In genomic region chr5:139599191-139599937, GRCm38 (mm10) we compare ENCODE assay signal across 11 mouse cellular contexts. TPM values are rescaled to one million over a fixed set of nuclear protein-coding genes. Genes with fewer than 3 reads are reported as not detected.
A peak's percentile ranks its signal among the peaks of the same experiment; 100 is the strongest.
DNase-seq lines count a peak whose midpoint lies in the region; ATAC-seq and TF ChIP-seq lines count a peak whose summit lies in the region.
"Had no signal": no experiment of that assay in that cellular context is flagged by ENCODE, and none has a peak within 500 bp of the region (broad histone marks: within the 10 kb centered on the region; RNA-seq: fewer than 3 reads in every experiment).

No protein-coding gene starts in this region.

- no peaks in the 10 kb centered on the region for H3K9me3 ChIP-seq in embryonic facial prominence, embryonic 10.5 days
- H3K9me3 ChIP-seq in heart, embryonic 16.5 days (replicated peaks; ENCODE audit: control insufficient read depth, low read length), result no peaks in the 10 kb centered on the region

- TF ChIP-seq CTCF in layer of hippocampus, adult 2 months (conservative IDR thresholded peaks at IDR 0.05), result no peak

- no peak overlapping the region for H3K9ac ChIP-seq in heart, embryonic 16.5 days (ENCODE audit: low read length)

- peak; percentile 73 for DNase-seq in embryonic facial prominence, embryonic 10.5 days (ENCODE audit: low spot score)
- DNase-seq in kidney, postnatal 25 days, result peak; percentile 46 to 55
- DNase-seq in neural tube, embryonic 10.5 days (ENCODE audit: extremely low spot score, low spot score), result peak; percentile 68
- no peak for DNase-seq in frontal cortex, postnatal 14 days (ENCODE audit: low spot score in 2 of 2)
- DNase-seq in right cerebral cortex, postnatal 14 days, result no peak
- DNase-seq in layer of hippocampus, adult 2 months (ENCODE audit: low spot score in 2 of 2), result no peak
- DNase-seq: adrenal gland, adult 8-10 months had no signal

- peak overlapping the region; percentile 78 for H3K27ac ChIP-seq in embryonic facial prominence, embryonic 10.5 days (replicated peaks)
- no peak overlapping the region for H3K27ac ChIP-seq in heart, embryonic 16.5 days (ENCODE audit: low read length)
- no peak overlapping the region for H3K27ac ChIP-seq in layer of hippocampus, adult 2 months

- peak overlapping the region; percentile 48 for H3K4me3 ChIP-seq in embryonic facial prominence, embryonic 10.5 days
- peak overlapping the region; percentile 5 for H3K4me3 ChIP-seq in heart, embryonic 16.5 days (ENCODE audit: low read length)
- no peak overlapping the region for H3K4me3 ChIP-seq in layer of hippocampus, adult 2 months

- H3K4me1 ChIP-seq in embryonic facial prominence, embryonic 10.5 days, result peaks cover 43% of the 10 kb centered on the region
- H3K4me1 ChIP-seq in heart, embryonic 16.5 days (ENCODE audit: control insufficient read depth, insufficient read depth, low read length), result peaks cover 2% of the 10 kb centered on the region; the same call in 1 of the 2 replicates

- H3K27me3 ChIP-seq in embryonic facial prominence, embryonic 10.5 days (replicated peaks; ENCODE audit: low read depth, poor library complexity, severe bottlenecking), result peaks cover 99% of the 10 kb centered on the region
- peaks cover 81% of the 10 kb centered on the region for H3K27me3 ChIP-seq in heart, embryonic 16.5 days (ENCODE audit: control insufficient read depth, insufficient read depth, low read length)

- 1% methylated on average over 25 of the region's 25 CpGs for WGBS in embryonic facial prominence, embryonic 10.5 days
- under 1% methylated on average over 25 of the region's 25 CpGs for whole genome bisulfite sequencing in heart, embryonic 16.5 days

- no peaks in the 10 kb centered on the region for H3K36me3 ChIP-seq in embryonic facial prominence, embryonic 10.5 days (replicated peaks)
- no peaks in the 10 kb centered on the region for H3K36me3 ChIP-seq in heart, embryonic 16.5 days (ENCODE audit: control insufficient read depth, insufficient read depth)

- H3K4me2 ChIP-seq in heart, embryonic 16.5 days (ENCODE audit: low read depth, low read length), result peak overlapping the region; percentile 42

- no peak for ATAC-seq in heart, embryonic 16.5 days (replicated peaks; ENCODE audit: extremely low read depth, insufficient read depth, low FRiP score)
- ATAC-seq in CD4-positive, CD25-positive, alpha-beta regulatory T cell, adult 4 months, result no peak

RNA-seq across cellular contexts. Expression of gene Uncx, which starts 56.1 kb away (rescaled TPM):
- polyA plus RNA-seq in embryonic facial prominence, embryonic 10.5 days (2016; fragmentation: Nextera tagmentation; extraction: Ambion mirVana), result 3.3 and 4.7 TPM in 2 replicates
- polyA plus RNA-seq in heart, embryonic 16.5 days (2015; fragmentation: Nextera tagmentation; extraction: Ambion mirVana), result not detected in 2 replicates
- total RNA-seq in layer of hippocampus, adult 2 months (2021), result not detected
- polyA plus RNA-seq in CD4-positive, CD25-positive, alpha-beta regulatory T cell, adult 4 months (2017; shearing (Covaris generic)), result not detected
- total RNA-seq: adrenal gland, adult 8-10 months; heart, adult 18-20 months; neutrophil, adult 5-6 weeks had no signal

Comparison
In these comparisons a context has a peak if more than half of its experiments do, and no peak if none do; other contexts are left out.
1. DNase-seq: peak in embryonic facial prominence, embryonic 10.5 days (single experiment), kidney, postnatal 25 days (2 of 2) and neural tube, embryonic 10.5 days (single experiment); none in frontal cortex, postnatal 14 days (0 of 2), right cerebral cortex, postnatal 14 days (single experiment) and layer of hippocampus, adult 2 months (0 of 2).